Mouse (Mus musculus) stomach, postnatal 0 days (tissue): ENCODE data around the gene Cideb. TPM values are rescaled to one million over a fixed set of nuclear protein-coding genes. Genes with fewer than 3 reads are reported as not detected.

Experiments
- ATAC-seq: fragments of 200-750 bp; cut with Nextera tagmentation; 2 replicates; pipeline ENCODE4 v1.8.0; 2017; ENCODE audit not compliant: low FRiP score, low TSS enrichment
- DNase-seq: peaks from one replicate; pipeline ENCODE4 v3.0.0-alpha.2; 2016; ENCODE audit warnings: low spot score
- H3K27ac ChIP-seq: fragments of 300-500 bp; sonication (generic); replicated peaks from 2 replicates; pipeline ENCODE4 v1.5.1; 2014; ENCODE audit warnings: mild to moderate bottlenecking, control low read depth
- H3K27me3 ChIP-seq: fragments of 300-500 bp; sonication (generic); 2 replicates; pipeline ENCODE4 v1.6.1; 2014; ENCODE audit warnings: low read length; ENCODE audit not compliant: control insufficient read depth, insufficient read depth
- H3K36me3 ChIP-seq: fragments of 300-500 bp; sonication (generic); 2 replicates; pipeline ENCODE4 v1.6.1; 2014; ENCODE audit warnings: low read length, mixed read lengths; ENCODE audit not compliant: control insufficient read depth, insufficient read depth
- H3K4me1 ChIP-seq: fragments of 300-500 bp; sonication (generic); replicated peaks from 2 replicates; pipeline ENCODE4 v1.6.1; 2014; ENCODE audit warnings: antibody characterized with exemption; ENCODE audit not compliant: control insufficient read depth, insufficient read depth
- H3K4me2 ChIP-seq: fragments of 300-500 bp; sonication (generic); replicated peaks from 2 replicates; pipeline ENCODE4 v1.6.1; 2014; ENCODE audit warnings: low read depth, mild to moderate bottlenecking, control low read depth, moderate library complexity
- H3K4me3 ChIP-seq: fragments of 300-500 bp; sonication (generic); 2 replicates; pipeline ENCODE4 v1.5.1; 2014; ENCODE audit warnings: low read depth, low read length, control low read depth
- H3K9ac ChIP-seq: fragments of 300-500 bp; sonication (generic); 2 replicates; pipeline ENCODE4 v1.6.1; 2014; ENCODE audit warnings: mild to moderate bottlenecking, low read length, control low read depth, mixed read lengths
- H3K9me3 ChIP-seq: fragments of 300-500 bp; sonication (generic); 2 replicates; pipeline ENCODE4 v1.6.1; 2016; ENCODE audit warnings: low read length; ENCODE audit not compliant: control insufficient read depth
- CTCF ChIP-seq: IDR thresholded peaks from 2 replicates; pipeline ENCODE4 v1.5.1; 2016; ENCODE audit warnings: antibody characterized with exemption, low read depth, mild to moderate bottlenecking, moderate library complexity
- EP300 ChIP-seq: optimal IDR thresholded peaks from 2 replicates; pipeline ENCODE3; 2016; ENCODE audit warnings: antibody characterized with exemption
- WGBS: fragments of 180-500 bp; shearing (Covaris S2); extraction: QIAGEN DNeasy Blood & Tissue Kit; methylation state at CpG from one replicate; pipeline ENCODE4 v1.1.7; 2014; 5-methylcytosine and 5-hydroxymethylcytosine counted together
- polyA plus RNA-seq: library from polyadenylated mRNA; unstranded; fragments of >200 nt; fragmentation: Nextera tagmentation; extraction: Ambion mirVana; gene quantifications from 2 replicates; pipeline ENCODE4 v1.2.1, GENCODE M21; 2015

Gene Cideb
- polyA plus RNA-seq, result 12.3 and 13.6 TPM in 2 replicates

DNA sequence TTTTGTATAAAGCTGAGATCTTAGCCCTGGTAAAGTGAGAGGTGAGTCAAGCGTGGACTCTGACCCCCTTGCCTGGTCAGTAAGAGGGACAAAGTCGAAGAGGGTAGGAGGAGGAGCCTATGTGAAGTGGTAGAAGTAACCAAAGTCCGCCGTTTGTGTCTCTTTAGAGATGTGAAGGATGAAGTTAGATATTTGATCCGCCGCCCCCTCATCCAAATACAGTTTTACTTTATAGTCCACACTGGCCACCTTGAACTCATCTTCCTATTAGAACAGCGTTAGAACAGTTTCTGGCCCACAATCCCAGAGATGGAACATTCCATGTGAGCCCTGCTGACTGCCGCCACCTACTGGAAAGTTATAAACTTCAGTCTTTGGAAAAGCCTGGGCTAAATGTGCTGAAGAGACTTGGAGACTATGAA lies at the start of gene Cideb:
Gene Cideb, minus strand, starts transcription at position 96 of the 422 bp plus-strand sequence.
- H3K27me3 ChIP-seq, result no peaks in the 10 kb centered on the region
- TF ChIP-seq CTCF, result peak; percentile 91
- no peak for TF ChIP-seq EP300
- H3K9ac ChIP-seq, result no peak within 1 kb of the TSS
- H3K4me2 ChIP-seq, result peak within 1 kb of the TSS; percentile 29
- H3K9me3 ChIP-seq, result no peaks in the 10 kb centered on the region
- ATAC-seq (peak; percentile 79), DNase-seq (peak; percentile 78)
- H3K27ac ChIP-seq, result peak within 1 kb of the TSS; percentile 63
- H3K36me3 ChIP-seq, result peaks cover 15% of the 10 kb centered on the region; the same call in 1 of the 2 replicates
- peak within 1 kb of the TSS; percentile 15 for H3K4me3 ChIP-seq
- peaks cover 3% of the 10 kb centered on the region; the same call in 1 of the 2 replicates for H3K4me1 ChIP-seq
- WGBS, result 13% methylated on average over 8 of the region's 8 CpGs

DNA sequence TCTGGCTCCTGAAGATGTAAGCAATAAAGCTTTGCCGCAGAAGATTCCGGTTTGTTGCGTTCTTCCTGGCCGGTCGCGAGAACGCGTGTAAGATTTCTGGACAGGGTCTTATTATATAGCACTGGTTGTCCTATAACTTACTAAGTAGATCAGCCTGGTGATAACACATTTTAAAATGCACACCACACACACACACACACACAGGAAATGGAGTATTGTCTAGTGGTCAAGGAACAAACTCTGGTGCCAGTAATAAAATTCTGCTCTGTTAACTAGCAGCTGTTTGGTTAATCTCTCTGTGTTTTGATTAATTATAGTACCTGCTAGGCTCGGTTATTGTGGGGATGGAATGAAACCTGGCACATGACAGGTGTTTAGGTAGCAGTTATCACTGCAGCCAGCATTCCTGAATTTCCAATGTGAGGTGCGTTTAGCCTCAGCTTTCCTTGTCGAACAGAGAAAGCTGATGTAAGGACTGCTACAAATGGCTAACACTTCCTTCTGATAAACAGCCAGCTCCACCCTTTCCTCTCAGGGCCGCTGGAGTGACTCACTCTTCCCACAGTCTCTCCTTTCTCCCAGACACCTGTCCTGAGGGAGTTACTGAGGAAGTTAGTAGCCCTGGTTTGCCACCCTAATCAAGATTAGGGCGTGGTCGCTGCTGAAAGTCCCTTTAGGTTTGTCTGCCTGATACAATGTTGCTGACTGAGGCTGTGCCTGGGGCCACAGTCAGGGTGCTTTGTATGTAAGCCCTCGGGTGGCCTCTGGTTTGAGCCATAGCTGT lies 37.3 kb upstream of the Cideb start:
- Histone ChIP-seq H3K4me1 (no peaks in the 10 kb centered on the region), H3K36me3 (no peaks in the 10 kb centered on the region), H3K4me3 (no peak overlapping the region), H3K9me3 (no peaks in the 10 kb centered on the region), H3K27ac (peak overlapping the region; percentile 76), H3K27me3 (no peaks in the 10 kb centered on the region), H3K4me2 (no peak overlapping the region), H3K9ac (no peak overlapping the region)
- peak; percentile 99 for ATAC-seq
- peak; percentile 81 for DNase-seq
- 61% methylated on average over 15 of the region's 15 CpGs for WGBS
- TF ChIP-seq CTCF (no peak), EP300 (no peak)

DNA sequence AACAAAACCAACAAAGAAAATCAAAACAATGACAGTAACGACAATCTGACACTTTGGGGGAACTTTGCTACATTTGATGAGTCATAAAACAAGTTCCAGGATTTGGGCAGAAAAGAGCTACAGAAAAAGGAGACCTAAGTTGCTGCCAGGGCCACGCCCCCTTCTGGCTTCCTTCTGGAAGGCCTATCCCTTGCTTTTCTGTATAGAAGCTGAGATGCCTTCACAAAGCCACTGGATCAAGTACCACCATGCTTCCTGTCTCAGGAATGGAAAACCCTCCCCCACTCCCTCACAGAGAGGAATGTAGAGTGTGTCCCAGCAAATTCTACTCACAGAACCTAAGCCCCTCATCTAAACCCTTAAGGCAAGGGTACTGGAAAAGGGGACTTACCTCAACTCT lies 35.7 kb upstream of the Cideb start:
- no peak overlapping the region for H3K4me3 ChIP-seq
- H3K27me3 ChIP-seq, result no peaks in the 10 kb centered on the region
- H3K9ac ChIP-seq, result no peak overlapping the region
- ATAC-seq, result no peak
- H3K4me1 ChIP-seq, result no peaks in the 10 kb centered on the region
- H3K27ac ChIP-seq, result no peak overlapping the region
- H3K4me2 ChIP-seq, result no peak overlapping the region
- no peak for DNase-seq
- WGBS, result 68% methylated on average over 2 of the region's 2 CpGs
- H3K9me3 ChIP-seq, result no peaks in the 10 kb centered on the region
- TF ChIP-seq EP300 (no peak), CTCF (no peak)
- H3K36me3 ChIP-seq, result no peaks in the 10 kb centered on the region

DNA sequence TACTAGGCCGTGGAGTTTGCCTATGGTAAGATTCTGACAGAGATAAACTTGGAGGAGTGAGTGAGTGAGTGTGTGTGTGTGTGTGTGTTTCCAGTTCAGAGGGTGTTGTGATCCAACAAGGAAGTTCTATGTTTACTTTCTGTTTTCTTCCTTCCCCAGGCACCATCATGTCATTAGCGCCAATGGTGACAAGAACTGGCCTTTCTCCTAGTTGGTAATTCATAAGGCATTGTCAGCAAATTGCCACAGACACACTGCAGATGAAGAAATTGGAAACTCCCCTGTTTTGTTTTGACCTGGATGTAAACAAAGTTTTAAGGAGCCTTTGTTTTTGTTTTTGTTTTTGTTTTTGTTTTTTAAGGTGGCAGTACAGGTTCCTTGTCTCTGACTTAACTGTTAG lies 35.2 kb upstream of the Cideb start:
- ATAC-seq, result no peak

DNA sequence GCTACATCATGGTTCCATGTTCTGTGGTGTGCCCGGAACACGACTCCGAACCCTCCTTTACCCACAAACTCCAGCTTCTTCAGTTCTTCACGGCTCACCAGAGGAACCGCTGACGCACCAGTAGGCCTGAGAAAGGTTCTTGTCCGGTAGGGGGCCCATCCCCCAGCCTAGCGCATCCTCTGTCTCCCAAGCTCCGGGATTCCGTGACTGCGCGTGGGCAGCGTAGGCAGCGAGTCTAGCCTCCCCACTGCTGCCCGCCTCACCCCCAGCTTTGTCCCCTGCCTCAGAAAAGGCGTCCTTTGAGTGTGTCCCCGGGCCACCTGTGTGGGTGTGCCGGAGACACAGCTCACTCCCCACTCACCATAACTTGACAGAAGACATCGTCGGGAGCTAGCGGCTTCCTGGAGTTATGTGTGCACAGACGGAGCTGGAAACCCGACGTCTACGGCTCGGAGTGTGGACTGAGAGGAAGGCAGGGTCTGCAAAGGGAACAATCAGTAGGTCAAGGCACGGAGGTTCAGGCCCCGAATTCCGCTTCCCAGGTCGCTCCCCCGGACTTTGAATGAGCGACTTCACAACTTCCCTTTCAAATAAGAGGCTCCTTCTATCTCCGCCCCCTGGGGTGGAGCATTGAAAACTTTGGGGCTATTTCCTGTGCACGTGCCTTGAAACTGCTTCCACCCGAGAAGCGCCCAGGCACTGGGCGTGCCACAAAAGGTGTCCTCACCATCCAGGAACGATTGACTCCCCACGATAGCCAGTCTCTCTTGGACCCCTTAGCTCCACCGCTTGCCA lies 30.2 kb upstream of the Cideb start, which contains the start of gene Ripk3:
Gene Ripk3, minus strand, starts transcription at position 610 of the 795 bp plus-strand sequence.
- Histone ChIP-seq H3K36me3 (no peaks in the 10 kb centered on the region), H3K27ac (no peak within 1 kb of the TSS), H3K9me3 (no peaks in the 10 kb centered on the region), H3K4me2 (peak within 1 kb of the TSS; percentile 64), H3K27me3 (no peaks in the 10 kb centered on the region), H3K4me1 (peaks cover 4% of the 10 kb centered on the region), H3K4me3 (peak within 1 kb of the TSS; percentile 45), H3K9ac (peak within 1 kb of the TSS; percentile 41)
- DNase-seq (peak; percentile 43), ATAC-seq (peak; percentile 7; the same call in 1 of the 2 replicates)
- WGBS, result 5% methylated on average over 40 of the region's 40 CpGs
- TF ChIP-seq EP300, result no peak
- TF ChIP-seq CTCF, result peak; percentile 30; the same call in 1 of the 2 replicates

More for the DNA sequence above, 35.2 kb upstream of the Cideb start:
- DNase-seq, result no peak
- 57% methylated on average over 2 of the region's 2 CpGs for WGBS
- no peak overlapping the region for H3K27ac ChIP-seq
- TF ChIP-seq CTCF (no peak), EP300 (no peak)
- no peaks in the 10 kb centered on the region for H3K9me3 ChIP-seq
- no peaks in the 10 kb centered on the region for H3K27me3 ChIP-seq
- H3K4me1 ChIP-seq, result peaks cover under 1% of the 10 kb centered on the region; the same call in 1 of the 2 replicates
- no peaks in the 10 kb centered on the region for H3K36me3 ChIP-seq
- H3K4me2 ChIP-seq, result no peak overlapping the region
- no peak overlapping the region for H3K4me3 ChIP-seq
- no peak overlapping the region for H3K9ac ChIP-seq

DNA sequence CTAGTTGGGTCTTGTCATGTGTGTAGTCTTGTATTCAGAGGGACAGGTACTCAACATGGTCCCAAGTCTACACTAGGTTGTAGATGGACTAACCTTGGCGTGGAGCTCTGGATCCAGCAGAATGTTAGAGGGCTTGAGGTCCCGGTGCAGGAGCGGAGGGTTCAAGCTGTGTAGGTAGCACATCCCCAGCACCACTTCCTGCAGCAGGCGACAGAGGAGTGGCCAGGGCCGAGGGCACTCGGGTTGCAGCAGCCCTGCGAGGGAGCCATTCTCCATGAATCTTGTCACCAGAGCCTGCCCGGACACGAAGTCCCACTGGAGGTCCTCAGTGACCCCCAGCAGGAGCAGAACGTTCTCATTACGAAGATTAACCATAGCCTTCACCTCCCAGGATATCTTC lies 29.5 kb upstream of the Cideb start:
- ATAC-seq, result no peak
- H3K9ac ChIP-seq, result no peak overlapping the region

More for the DNA sequence above, 29.5 kb upstream of the Cideb start:
- no peaks in the 10 kb centered on the region for H3K36me3 ChIP-seq
- no peak for DNase-seq
- no peak overlapping the region for H3K27ac ChIP-seq
- H3K27me3 ChIP-seq, result no peaks in the 10 kb centered on the region
- H3K9me3 ChIP-seq, result no peaks in the 10 kb centered on the region
- no peak overlapping the region for H3K4me3 ChIP-seq
- H3K4me2 ChIP-seq, result peak overlapping the region; percentile 64
- peaks cover 4% of the 10 kb centered on the region for H3K4me1 ChIP-seq
- 40% methylated on average over 11 of the region's 11 CpGs for WGBS
- TF ChIP-seq EP300 (no peak), CTCF (no peak)
